Mouse (Mus musculus) C2C12 (cell line): ENCODE measurements at regions not wholly inside any gene's neighbourhood (a gene's known extent, or its start where the extent isn't known, plus 50 kb on each side); places are given as distances from the start of the nearest gene placed in this dataset.

Experiments
- CEBPB ChIP-seq: IDR thresholded peaks from one replicate; pipeline ENCODE4 v1.6.1; 2011; ENCODE audit warnings: low read depth, mild to moderate bottlenecking, control low read depth, moderate library complexity
- CTCF ChIP-seq: IDR thresholded peaks from one replicate; pipeline ENCODE4 v1.5.1; 2011; ENCODE audit not compliant: control insufficient read depth, insufficient read depth, insufficient read length
- MAX ChIP-seq: IDR thresholded peaks from one replicate; pipeline ENCODE4 v1.6.1; 2011; ENCODE audit warnings: mild to moderate bottlenecking, control low read depth
- MYOD1 ChIP-seq: IDR thresholded peaks from one replicate; pipeline ENCODE4 v1.6.1; 2011; ENCODE audit warnings: low read depth; ENCODE audit not compliant: control insufficient read depth, insufficient read length
- MYOG ChIP-seq: IDR thresholded peaks from one replicate; pipeline ENCODE4 v1.6.1; 2011; ENCODE audit not compliant: control insufficient read depth, insufficient read length; ENCODE audit errors: extremely low read depth
- USF1 ChIP-seq: IDR thresholded peaks from one replicate; pipeline ENCODE4 v1.6.1; 2011; ENCODE audit warnings: low read depth, mild to moderate bottlenecking, control low read depth, moderate library complexity

DNA sequence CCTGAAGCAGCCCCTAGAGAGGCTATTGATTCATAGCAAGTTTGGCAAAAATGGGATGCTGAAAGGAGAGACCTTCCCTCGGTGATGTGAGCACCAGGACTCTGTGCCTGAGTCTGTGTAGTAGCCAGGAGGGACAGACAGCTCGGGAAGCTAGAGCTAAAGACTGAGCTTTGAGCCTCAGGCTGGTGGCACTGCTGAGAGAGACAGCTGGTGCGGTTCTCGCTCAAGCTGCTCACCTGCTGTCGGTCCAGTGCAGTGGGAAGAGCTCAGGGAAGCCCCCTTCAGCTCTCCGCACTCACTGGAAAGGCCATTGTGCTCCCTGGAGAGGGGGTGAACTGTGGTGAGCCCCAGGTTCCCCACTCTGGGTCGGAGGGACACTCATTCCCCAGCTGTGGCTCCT, 60.4 kb upstream of the Ankrd1 start:
- TF ChIP-seq USF1 (no peak), CTCF (no peak), MYOG (no peak), CEBPB (no peak), MYOD1 (no peak), MAX (no peak)
